Mouse (Mus musculus) bone marrow macrophage, adult 2 months (primary cell): ENCODE measurements around the gene Cdh13. TPM values are rescaled to one million over a fixed set of nuclear protein-coding genes. Genes with fewer than 3 reads are reported as not detected.

Experiments
- H3K27ac ChIP-seq: 2 replicates; pipeline ENCODE4 v1.5.1; 2012; ENCODE audit warnings: low read depth, low read length; ENCODE audit not compliant: insufficient read depth
- H3K4me1 ChIP-seq: 2 replicates; pipeline ENCODE4 v1.6.1; 2012; ENCODE audit warnings: low read length; ENCODE audit not compliant: control insufficient read depth, insufficient read depth
- H3K4me3 ChIP-seq: 2 replicates; pipeline ENCODE4 v1.5.1; 2012; ENCODE audit warnings: mild to moderate bottlenecking, low read length, moderate library complexity; ENCODE audit not compliant: insufficient read depth
- CTCF ChIP-seq: IDR thresholded peaks from 2 replicates; pipeline ENCODE4 v1.5.1; 2012; ENCODE audit warnings: low read depth, mild to moderate bottlenecking, low read length, moderate library complexity
- POLR2A ChIP-seq: IDR thresholded peaks from 2 replicates; pipeline ENCODE4 v1.6.1; 2012; ENCODE audit warnings: mild to moderate bottlenecking, low read depth, low read length, borderline replicate concordance
- polyA plus RNA-seq: library from polyadenylated mRNA; stranded (reverse); fragments of >200 nt; gene quantifications from 2 replicates; pipeline ENCODE4 v1.2.4, GENCODE M21; 2012; ENCODE audit not compliant: missing spikeins, insufficient read depth, insufficient read length

Cdh13 gene
- polyA plus RNA-seq, 1 experiment = not detected

- no peaks in the 10 kb centered on the region for H3K4me1 ChIP-seq
- TF ChIP-seq CTCF (no peak), POLR2A (no peak)
- no peak overlapping the region for H3K27ac ChIP-seq
- no peak overlapping the region for H3K4me3 ChIP-seq
Observed at GRCm38 (mm10) chr8:118334933-118335332, 51.4 kb downstream of the Cdh13 start.

DNA sequence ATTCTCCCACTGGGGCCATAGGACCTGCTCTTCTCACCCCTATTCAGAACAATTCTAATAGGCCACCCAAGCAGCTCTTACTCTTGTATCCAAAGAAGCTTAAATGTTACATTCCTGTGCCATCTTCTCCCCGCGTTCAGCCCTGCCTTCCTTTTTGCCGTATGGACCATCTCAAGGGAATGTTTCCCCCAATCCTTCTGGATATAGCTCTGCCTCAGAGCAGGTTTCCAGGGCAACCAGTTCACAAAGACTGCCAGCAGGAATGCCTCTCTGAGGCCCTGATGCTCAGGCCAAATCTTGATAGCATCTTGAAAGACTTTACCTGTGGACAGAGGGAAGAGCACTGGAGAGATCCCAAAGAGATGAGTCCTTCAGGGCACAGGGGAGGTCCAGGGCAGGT lies 56.2 kb downstream of the Cdh13 start:
- Histone ChIP-seq H3K4me3 (no peak overlapping the region), H3K4me1 (no peaks in the 10 kb centered on the region), H3K27ac (no peak overlapping the region)
- TF ChIP-seq POLR2A (no peak), CTCF (no peak)

DNA sequence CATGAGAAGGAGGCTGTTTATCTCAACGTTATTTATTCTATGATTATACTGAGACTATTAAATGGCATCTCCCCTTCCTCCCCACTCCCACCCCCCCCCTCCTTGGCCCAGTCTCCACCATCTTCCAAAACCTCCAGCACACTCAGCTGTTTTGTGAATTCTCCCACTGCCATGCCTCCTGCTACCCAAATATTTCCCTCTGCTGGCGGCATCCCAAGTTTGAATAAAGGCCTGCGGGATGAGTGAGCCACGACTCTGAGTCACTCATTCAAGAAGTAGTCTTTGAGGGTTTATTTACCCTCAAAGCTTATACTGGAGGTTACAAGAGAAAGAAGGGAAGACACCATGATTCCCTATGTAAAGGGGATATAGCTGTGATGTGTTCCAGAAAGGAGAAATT lies 59.7 kb downstream of the Cdh13 start:
- TF ChIP-seq POLR2A = no peak
- TF ChIP-seq CTCF = no peak
- no peak overlapping the region for H3K27ac ChIP-seq
- no peak overlapping the region for H3K4me3 ChIP-seq
- H3K4me1 ChIP-seq = no peaks in the 10 kb centered on the region

GRCm38 (mm10) chr8:118348710-118349489 lies 65.4 kb downstream of the Cdh13 start:
- no peak for TF ChIP-seq CTCF
- TF ChIP-seq POLR2A = no peak
- Histone ChIP-seq H3K27ac (no peak overlapping the region), H3K4me1 (no peaks in the 10 kb centered on the region), H3K4me3 (no peak overlapping the region)

DNA sequence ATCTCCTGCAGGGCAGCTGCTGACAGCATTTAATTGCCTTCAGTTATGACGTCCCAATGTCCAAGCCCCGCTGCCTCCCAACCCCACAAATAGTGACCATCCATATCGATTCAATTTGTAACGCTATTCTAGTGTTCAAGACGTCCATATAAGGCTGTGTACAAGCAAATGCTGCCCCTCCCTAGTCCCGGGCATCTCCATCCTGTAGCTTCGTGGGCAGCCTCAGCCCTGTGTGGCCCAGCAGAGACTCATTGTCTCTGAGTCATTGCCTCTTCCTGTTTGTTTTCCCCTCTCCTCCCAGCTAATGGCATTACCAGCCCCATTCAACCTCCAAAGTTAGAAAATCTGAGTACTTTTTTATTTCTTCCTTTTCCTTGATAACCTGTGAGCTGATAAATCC lies 66.6 kb downstream of the Cdh13 start:
- no peak for TF ChIP-seq CTCF
- no peak for TF ChIP-seq POLR2A
- no peaks in the 10 kb centered on the region for H3K4me1 ChIP-seq
- no peak overlapping the region for H3K27ac ChIP-seq
- H3K4me3 ChIP-seq = no peak overlapping the region

- no peak overlapping the region for H3K27ac ChIP-seq
- TF ChIP-seq CTCF (no peak), POLR2A (no peak)
- H3K4me1 ChIP-seq = no peaks in the 10 kb centered on the region
- no peak overlapping the region for H3K4me3 ChIP-seq
Observed at GRCm38 (mm10) chr8:118353022-118353421, 69.5 kb downstream of the Cdh13 start.

DNA sequence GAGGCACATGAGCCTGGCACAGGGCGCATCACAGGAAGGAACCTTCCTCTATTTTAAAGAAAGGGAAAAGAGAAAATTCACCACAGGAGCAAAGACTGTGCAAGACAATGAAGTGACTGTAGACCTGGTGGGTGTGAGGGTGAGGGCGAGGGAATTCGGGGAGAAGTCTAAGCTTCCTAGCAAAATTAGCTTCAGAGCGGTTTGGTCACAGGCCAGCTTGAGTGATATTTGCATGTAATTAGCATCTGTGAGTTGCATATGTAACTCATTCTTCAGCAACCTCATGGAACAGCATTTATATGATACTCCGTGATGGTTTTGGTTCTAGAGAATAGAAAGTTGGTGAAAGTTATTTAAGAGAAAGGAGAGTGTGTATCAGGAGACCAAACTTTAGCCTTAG lies 73.5 kb downstream of the Cdh13 start:
- TF ChIP-seq POLR2A = no peak
- no peak for TF ChIP-seq CTCF
- Histone ChIP-seq H3K4me3 (no peak overlapping the region), H3K4me1 (no peaks in the 10 kb centered on the region), H3K27ac (no peak overlapping the region)

DNA sequence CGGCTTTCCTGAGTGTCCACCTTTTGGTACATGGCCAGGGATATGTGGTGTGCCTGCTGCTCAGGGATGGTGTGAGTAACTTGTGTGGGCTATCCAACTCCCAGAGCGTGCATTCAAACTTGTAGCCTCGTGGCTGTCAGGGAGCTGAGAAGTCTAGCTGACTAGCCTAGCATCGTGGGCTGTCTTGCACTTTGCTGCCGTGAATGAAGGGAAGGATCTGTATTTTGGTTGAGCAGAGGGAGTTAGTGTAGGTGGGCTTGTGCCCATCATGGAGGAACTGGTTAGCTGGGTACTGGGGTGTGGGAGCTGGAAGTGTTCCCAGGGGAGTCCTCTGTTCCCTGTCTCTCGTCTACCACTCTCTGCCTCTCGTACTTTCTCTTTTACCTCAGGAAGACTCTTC lies 74.1 kb downstream of the Cdh13 start:
- no peak overlapping the region for H3K4me3 ChIP-seq
- no peaks in the 10 kb centered on the region for H3K4me1 ChIP-seq
- TF ChIP-seq CTCF (no peak), POLR2A (no peak)
- H3K27ac ChIP-seq = no peak overlapping the region

GRCm38 (mm10) chr8:118363781-118364180 lies 80.2 kb downstream of the Cdh13 start:
- TF ChIP-seq CTCF (no peak), POLR2A (no peak)
- Histone ChIP-seq H3K4me1 (no peaks in the 10 kb centered on the region), H3K27ac (no peak overlapping the region), H3K4me3 (no peak overlapping the region)

DNA sequence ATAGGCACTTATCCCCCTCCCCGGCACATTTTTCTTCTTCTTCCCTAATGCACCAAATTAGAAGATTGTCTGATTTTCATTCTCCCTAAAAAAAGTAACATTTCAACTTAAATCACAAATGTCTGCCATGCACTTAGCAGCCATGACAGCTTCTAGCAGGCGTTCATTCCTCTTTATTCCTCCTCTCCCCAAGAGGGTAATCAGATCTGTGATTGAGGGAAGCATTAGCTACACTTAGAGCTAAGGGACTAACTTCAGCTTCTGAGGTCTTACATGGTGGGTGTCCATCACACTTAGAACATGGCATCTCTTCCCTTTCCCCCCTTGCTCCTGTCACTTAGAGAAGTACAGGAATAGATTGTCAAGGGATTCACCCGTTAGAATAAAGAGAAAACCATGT lies 89.6 kb downstream of the Cdh13 start:
- Histone ChIP-seq H3K27ac (no peak overlapping the region), H3K4me3 (no peak overlapping the region), H3K4me1 (no peaks in the 10 kb centered on the region)
- TF ChIP-seq CTCF = no peak
- TF ChIP-seq POLR2A = no peak

GRCm38 (mm10) chr8:118374738-118375137 lies 91.2 kb downstream of the Cdh13 start:
- TF ChIP-seq CTCF = no peak
- TF ChIP-seq POLR2A = no peak

More at GRCm38 (mm10) chr8:118374738-118375137, 91.2 kb downstream of the Cdh13 start:
- no peak overlapping the region for H3K4me3 ChIP-seq
- no peak overlapping the region for H3K27ac ChIP-seq
- H3K4me1 ChIP-seq = no peaks in the 10 kb centered on the region
